Mouse (Mus musculus) C2C12 (cell line): Measurements from ENCODE around the gene Ly6g.
"Not testable (repeated sequence)": the region's sequence is repeated elsewhere in the genome, so short reads cannot be mapped to it uniquely, and the experiment has no call there.

Experiments
- CEBPB ChIP-seq: IDR thresholded peaks from one replicate; pipeline ENCODE4 v1.6.1; 2011; ENCODE audit warnings: low read depth, mild to moderate bottlenecking, control low read depth, moderate library complexity
- CTCF ChIP-seq: IDR thresholded peaks from one replicate; pipeline ENCODE4 v1.5.1; 2011; ENCODE audit not compliant: control insufficient read depth, insufficient read depth, insufficient read length
- MAX ChIP-seq: IDR thresholded peaks from one replicate; pipeline ENCODE4 v1.6.1; 2011; ENCODE audit warnings: mild to moderate bottlenecking, control low read depth
- MYOD1 ChIP-seq: IDR thresholded peaks from one replicate; pipeline ENCODE4 v1.6.1; 2011; ENCODE audit warnings: low read depth; ENCODE audit not compliant: control insufficient read depth, insufficient read length
- MYOG ChIP-seq: IDR thresholded peaks from one replicate; pipeline ENCODE4 v1.6.1; 2011; ENCODE audit not compliant: control insufficient read depth, insufficient read length; ENCODE audit errors: extremely low read depth

DNA sequence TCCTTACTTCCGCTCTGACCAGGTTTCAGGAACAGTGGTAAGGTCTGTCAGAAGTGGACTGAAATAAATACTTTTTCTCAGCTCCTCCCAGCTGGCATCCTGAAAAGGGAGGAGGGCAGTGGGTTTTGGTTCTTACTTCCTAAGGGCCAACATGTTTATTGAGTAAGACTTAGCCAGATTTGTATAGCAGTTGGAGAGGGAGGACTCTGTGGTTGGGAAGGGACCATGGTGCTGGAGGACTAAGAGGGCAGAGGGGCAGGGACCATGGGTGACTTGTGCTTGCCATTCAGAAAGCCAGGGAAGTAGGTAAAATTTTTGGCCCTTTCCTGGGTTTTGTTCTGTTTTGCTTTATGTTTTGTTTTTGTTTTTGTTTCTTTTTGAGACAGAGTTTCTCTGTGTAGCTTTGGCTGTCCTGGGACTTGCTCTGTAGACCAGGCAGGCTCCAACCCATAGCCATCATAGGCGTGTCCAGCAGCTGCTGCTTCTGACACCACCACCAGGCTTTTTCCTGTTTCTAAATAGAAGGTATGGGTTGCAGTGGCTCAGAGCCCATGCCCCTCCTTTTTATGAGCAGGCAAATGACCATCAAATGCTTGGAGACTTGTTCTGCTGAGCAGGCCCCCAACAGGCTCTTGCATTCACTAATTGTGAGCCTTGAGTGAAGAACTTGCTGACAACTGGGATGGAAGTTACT lies 19.8 kb upstream of the Ly6g start:
- not testable (repeated sequence) for TF ChIP-seq CTCF, CEBPB, MAX, MYOG, MYOD1
